Mouse (Mus musculus): Measurements from ENCODE around the gene Col26a1.

The Col26a1 gene

GRCm38 (mm10) chr5:136882788-136883439 is at the start of gene Col26a1:
Gene Col26a1, minus strand, starts transcription at chr5:136883209.
- no peak for DNase-seq (ENCODE audit: extremely low read depth, low read depth)

GRCm38 (mm10) chr5:136931896-136932295 is 48.9 kb upstream of the Col26a1 start:
- no peak for DNase-seq (ENCODE audit: extremely low read depth, low read depth)

DNA sequence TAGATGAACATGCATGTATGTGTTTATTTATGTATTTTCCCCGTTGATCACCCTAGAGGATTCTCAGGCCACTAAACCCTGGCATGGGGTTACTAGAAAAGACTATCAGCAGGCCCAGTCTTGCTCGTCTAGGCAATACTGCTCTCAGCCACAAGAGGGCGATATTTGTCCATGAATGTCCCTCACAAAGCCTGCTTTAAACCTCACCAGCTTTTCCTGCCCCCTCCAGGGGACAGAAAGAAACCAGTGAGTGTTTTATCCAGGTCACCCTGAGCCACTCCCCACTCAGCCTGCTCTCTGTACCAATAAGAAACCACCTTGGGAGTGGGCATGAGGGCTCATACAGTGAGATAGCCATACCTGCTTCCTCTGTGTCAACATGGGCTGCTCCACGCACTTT is 46.1 kb upstream of the Col26a1 start:
- no peak for DNase-seq (ENCODE audit: extremely low read depth, low read depth)

- DNase-seq (ENCODE audit: extremely low read depth, low read depth): no peak
Measured at GRCm38 (mm10) chr5:136923751-136924478, 40.9 kb upstream of the Col26a1 start.

GRCm38 (mm10) chr5:136922830-136923229 is 39.8 kb upstream of the Col26a1 start:
- DNase-seq (ENCODE audit: extremely low read depth, low read depth): no peak

- peak; percentile 27 for DNase-seq (ENCODE audit: extremely low read depth, low read depth)
Measured at GRCm38 (mm10) chr5:136919546-136920301, 36.7 kb upstream of the Col26a1 start.

DNA sequence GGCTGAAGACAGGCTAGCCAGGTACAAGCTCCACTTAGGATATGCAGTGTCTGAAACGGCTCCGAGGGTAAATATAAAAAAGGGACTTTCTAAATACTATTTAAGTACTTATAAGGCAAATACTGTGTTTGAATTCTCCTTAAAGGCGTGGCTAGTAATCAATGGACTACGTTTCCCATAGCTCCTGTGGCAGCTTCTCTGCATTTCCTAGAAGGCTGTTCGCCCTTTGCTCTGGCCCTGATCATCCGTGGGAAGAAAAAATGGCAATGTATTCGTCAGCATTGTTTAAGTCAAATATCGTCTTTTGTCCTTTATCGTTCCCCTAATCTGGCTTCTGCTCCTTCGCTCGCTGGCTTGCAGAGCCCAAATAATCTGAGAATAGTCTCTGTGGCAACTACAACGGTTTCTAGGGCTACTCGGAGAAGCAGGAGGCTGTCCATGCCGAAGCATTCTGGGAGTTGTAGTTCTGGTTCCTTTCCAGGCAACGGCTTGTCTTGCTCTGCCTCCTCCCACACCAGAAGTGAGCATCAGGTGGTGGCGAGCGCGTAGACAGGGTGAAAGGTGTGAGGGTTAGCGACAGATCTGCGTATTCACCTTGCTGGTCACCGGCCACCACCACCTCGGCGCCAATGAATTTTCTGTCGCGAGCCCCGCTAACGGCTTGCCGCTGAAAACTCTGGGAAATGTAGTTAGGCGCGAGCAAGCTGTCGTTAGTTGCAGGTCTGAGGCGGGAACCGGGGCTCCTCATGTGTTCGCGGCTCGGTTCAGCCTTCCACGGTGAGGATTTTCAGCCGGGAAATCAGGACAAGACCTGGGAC is 35.9 kb upstream of the Col26a1 start:
- peak; percentile 78 for DNase-seq (ENCODE audit: extremely low read depth, low read depth)

- no peak for DNase-seq (ENCODE audit: extremely low read depth, low read depth)
Measured at GRCm38 (mm10) chr5:136917613-136918242, 34.7 kb upstream of the Col26a1 start.

GRCm38 (mm10) chr5:136914183-136914582 is 31.2 kb upstream of the Col26a1 start:
- no peak for DNase-seq (ENCODE audit: extremely low read depth, low read depth)

DNA sequence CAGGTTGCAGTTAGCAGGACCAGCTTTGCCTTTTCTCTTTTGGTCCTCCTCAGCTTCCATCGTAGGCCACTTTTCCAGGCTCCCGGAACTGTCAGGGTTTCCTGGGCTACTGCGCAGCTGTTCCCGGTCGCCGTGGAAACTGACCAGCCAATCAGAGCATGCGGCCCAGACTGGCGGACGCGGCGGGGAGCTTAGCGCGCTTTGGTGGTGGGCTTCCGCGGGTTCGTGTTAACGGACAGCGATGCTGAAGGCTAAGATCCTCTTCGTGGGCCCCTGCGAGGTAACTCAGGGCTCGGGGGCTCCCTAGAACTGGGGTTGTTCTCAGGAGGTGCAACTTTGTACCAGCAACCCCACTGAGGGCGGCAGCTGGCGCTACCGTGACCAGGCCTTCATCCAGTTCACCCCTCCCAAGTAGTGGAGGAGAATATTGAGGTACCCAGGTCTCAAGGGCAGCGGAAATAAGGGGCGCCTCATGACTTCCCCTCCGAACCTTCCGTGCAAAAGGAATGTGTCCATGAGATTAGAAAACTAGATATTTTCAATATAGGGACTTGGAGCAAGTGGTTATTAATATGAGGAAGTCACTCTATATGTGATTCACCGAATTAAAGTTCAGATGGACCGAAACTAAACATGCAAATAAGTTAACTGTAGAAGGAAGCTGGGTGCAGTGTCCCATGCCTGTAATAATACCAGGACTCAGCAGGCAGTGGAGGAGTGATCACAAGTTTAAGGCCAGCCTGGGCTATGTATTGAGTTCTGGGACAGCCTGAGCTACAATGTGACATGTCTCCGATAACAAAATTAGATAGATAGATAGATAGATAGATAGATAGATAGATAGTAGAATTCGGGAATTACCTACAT is 25.2 kb upstream of the Col26a1 start, which contains the start of gene Ift22:
Gene Ift22 (plus strand): TSS at position 160 of the 867 bp plus-strand sequence.
- DNase-seq (ENCODE audit: extremely low read depth, low read depth): peak; percentile 79

DNA sequence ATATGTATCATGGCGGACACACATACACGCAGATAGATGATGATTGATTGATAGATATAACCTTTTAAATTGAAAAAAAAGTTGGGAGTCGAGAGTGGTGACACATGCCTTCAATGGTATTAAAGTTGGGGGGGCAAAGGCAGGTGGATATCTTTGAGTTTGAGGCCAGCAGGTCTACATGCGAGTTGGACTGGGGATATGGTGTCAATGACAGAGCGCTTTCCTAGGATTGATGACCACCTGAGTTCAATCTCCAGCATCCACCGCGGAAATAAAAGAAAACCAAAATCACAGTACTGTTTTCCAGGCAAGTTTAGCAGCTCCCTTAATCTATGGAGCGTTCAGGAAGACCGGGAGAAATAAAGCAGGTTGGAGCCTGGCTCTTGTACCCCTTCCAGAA is 24.6 kb upstream of the Col26a1 start:
- no peak for DNase-seq (ENCODE audit: extremely low read depth, low read depth)

GRCm38 (mm10) chr5:136905630-136906029 is 22.6 kb upstream of the Col26a1 start:
- DNase-seq (ENCODE audit: extremely low read depth, low read depth): peak; percentile 54

DNA sequence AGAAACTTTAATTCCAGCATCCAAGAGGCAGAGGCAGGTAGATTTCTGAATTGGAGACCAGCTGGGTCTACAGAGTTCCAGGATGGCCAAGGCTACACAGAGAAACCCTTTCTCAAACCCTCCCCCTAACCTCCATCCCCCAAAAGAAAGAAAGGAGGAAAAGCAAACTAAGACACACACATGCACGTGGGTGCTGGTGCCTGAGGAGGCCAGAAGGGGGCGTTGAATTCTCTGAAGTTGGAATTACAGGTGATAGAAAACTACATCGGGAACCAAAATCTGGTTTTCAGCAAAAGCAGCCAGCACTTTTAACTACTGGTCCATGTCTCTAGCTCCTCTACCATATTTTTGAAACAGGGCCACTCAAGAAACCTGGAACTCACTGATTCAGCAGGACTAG is 21.6 kb upstream of the Col26a1 start:
- DNase-seq (ENCODE audit: extremely low read depth, low read depth): no peak

- DNase-seq (ENCODE audit: extremely low read depth, low read depth): no peak
Measured at GRCm38 (mm10) chr5:136895529-136895963, 12.5 kb upstream of the Col26a1 start.

DNA sequence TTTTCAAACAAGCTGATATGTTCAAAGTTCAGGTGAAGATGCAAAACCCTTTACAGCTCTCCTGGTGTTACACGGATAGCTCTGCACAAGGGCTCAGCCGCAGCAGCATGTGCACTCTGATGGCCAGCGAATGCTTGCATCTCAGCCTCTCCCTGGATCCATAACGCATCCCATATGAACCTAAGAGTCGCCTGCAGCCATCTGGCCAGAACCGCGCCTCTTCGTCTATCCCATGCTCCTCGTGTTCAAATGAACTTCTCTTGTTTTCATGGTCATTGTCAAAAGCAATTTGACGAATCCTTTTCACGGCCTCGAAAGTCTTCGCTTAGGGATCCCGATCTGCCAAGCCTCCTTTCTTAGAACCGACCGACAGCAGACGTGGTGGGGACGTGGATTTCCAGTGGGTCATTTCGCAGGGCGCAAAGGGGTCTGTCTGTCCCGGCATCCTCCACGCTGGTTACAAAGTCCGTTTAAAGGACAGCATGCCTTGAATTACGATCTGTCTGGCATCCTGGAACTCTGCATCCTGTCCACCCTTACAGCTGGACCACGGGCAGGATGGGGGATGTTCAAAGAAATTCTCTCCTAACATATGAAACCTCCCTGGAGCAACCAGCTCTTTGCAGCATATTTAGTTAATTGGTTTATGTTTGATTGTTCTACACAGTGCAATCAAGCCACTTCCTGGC is 12.0 kb upstream of the Col26a1 start:
- no peak for DNase-seq (ENCODE audit: extremely low read depth, low read depth)

DNA sequence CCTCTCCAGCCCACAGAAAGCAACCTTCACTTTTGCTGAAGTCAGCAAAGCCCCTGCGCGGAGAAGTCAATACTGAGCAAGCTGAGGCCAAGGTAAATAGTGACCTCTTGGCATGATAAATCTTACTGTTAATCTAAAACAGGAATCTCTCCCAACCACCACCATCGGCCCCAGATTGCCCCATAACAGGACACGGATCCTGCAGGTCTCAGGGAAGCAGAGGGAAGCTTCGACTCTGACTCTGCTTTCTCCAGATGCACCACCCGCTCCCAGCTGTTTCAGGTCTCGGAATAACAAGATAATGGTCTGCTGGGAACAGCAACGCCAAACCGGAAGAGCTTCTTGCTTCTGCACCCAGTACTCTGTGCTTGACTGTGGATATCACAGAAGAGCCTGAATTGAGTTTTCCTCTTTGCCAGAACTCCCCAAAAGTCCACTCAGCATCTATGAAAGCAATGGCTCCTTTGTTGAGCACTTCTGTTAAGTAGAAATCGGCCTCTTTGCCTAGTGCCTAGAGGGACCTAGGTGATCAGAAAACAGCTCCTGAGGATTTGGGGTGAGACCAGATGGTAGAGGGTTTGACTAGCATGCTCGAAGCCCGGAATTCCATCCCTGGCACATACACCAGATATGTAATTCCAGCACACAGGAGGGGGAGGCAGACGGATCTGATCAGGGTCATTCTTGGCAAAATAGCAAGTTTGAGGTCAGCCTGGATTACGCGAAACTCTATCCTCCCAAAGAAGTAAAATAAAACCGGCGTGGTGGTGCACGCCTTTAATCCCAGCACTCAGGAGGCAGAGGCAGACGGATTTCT is 5.7 kb upstream of the Col26a1 start:
- no peak for DNase-seq (ENCODE audit: extremely low read depth, low read depth)

GRCm38 (mm10) chr5:136886957-136887356 is 3.9 kb upstream of the Col26a1 start:
- no peak for DNase-seq (ENCODE audit: extremely low read depth, low read depth)

DNA sequence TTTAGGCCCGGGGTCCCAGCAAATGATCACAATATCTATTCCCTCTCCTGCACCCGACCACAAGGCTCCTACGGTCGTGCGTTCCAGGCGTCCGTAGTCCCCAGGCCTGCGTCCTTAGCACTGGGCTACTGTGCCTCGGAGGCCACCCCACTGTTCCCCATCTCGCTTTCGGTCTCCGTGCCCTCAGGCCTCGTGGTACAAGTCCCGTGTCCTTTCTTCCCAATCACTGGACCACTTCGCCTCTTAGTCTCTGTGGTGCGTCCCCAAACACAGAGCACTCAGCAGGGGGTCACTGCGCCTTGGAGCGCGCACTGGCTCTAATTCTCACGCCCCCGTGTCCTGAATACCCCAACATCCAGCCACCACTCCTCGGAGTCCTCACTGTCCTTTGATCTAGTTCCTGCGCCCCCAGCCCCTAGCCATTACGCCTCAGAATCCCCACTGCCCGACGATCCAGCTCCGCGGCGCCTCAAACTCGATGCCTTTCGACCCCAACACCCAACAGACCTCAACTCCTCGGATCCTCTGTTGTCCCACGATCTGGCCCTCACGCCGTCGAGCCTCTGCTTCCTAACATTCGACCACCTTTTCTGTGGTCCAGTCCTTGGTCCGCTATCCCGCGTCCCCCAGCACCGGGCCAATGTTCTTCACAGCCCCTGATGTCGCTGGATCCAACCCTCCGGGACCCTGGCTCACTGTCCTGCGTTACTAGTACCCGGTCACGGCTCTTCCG is 788 bp downstream of the Col26a1 start:
- no peak for DNase-seq (ENCODE audit: extremely low read depth, low read depth)

Measured in MEL-GATA-1-ER (cell line).